Mouse (Mus musculus): Measurements from ENCODE around the gene Gm20431. TPM values are rescaled to one million over a fixed set of nuclear protein-coding genes. Genes with fewer than 3 reads are reported as not detected.
A peak's percentile ranks its signal among the peaks of the same experiment; 100 is the strongest.

Gm20431 gene
- total RNA-seq, 1 experiment: 21.9 TPM

GRCm38 (mm10) chr2:167686382-167687249 lies 25.3 kb upstream of the Gm20431 start:
- Histone ChIP-seq H3K27ac (ENCODE audit: insufficient read depth, low read depth, low read length, poor library complexity, severe bottlenecking) (no peak overlapping the region), H3K9ac (ENCODE audit: insufficient read depth, low read depth, low read length, poor library complexity, severe bottlenecking) (no peak overlapping the region), H3K4me1 (ENCODE audit: control insufficient read depth in 2 of 2, insufficient read depth in 2 of 2, low read length in 2 of 2, poor library complexity in 1 of 2) (peaks cover 0 to 11% of the 10 kb centered on the region in 2 experiments; a peak in 1 of 4 replicates), H3K9me3 (ENCODE audit: control insufficient read depth, insufficient read depth, low read depth, low read length) (no peaks in the 10 kb centered on the region), H3K4me3 (ENCODE audit: insufficient read depth in 1 of 2, low read depth in 1 of 2, low read length in 2 of 2, poor library complexity in 1 of 2, severe bottlenecking in 1 of 2) (no peak overlapping the region), H3K36me3 (ENCODE audit: control insufficient read depth, insufficient read depth, low read length, poor library complexity, severe bottlenecking) (no peaks in the 10 kb centered on the region; the same call in 1 of the 2 replicates)
- no peak for DNase-seq (ENCODE audit: low read depth, low spot score)
- in situ Hi-C loops (cut with MboI; ENCODE audit: low sequenced_read_pairs in 2 of 2, unreplicated experiment in 2 of 2): loop anchor here (5.0 kb wide), 1 partner anchor 211 kb away; no protein-coding TSS in a partner anchor
- TF ChIP-seq ZNF384 (IDR thresholded peaks at IDR 0.05; ENCODE audit: low read depth, low read length) (no peak), HCFC1 (IDR thresholded peaks at IDR 0.05; ENCODE audit: borderline replicate concordance, insufficient read depth, low read length) (no peak), MAFK (IDR thresholded peaks at IDR 0.05; ENCODE audit: insufficient read depth, low read depth, low read length) (no peak), CHD2 (IDR thresholded peaks at IDR 0.05; ENCODE audit: low read depth, low read length) (no peak), ZC3H11A (IDR thresholded peaks at IDR 0.05; ENCODE audit: borderline replicate concordance, low read depth, low read length) (no peak)

DNA sequence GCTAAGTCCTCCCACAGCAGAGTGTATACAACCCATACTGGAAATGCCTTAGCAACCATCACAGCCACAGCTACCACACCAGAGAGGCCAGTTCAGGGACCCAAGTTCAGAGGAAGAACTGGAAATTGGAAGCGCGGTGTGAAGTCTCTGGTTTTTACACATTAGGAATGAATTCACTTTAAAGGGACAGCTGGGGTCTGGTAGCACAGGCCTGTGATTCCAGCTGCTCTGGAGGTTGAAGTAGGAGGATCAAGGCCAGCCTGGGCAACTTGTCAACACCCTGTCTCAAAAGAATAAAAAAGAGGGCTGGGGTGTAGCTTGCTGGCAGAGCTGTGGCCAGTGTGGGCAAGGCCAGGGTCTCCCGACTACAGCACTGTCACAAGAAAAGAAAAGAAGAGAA lies 24.6 kb upstream of the Gm20431 start:
- H3K4me1 ChIP-seq (ENCODE audit: control insufficient read depth in 2 of 2, insufficient read depth in 2 of 2, low read length in 2 of 2, poor library complexity in 1 of 2): peaks cover 0 to 9% of the 10 kb centered on the region in 2 experiments; a peak in 1 of 4 replicates
- DNase-seq (ENCODE audit: low read depth, low spot score): no peak
- no peak overlapping the region for H3K4me3 ChIP-seq (ENCODE audit: insufficient read depth in 1 of 2, low read depth in 1 of 2, low read length in 2 of 2, poor library complexity in 1 of 2, severe bottlenecking in 1 of 2)
- TF ChIP-seq MAFK (IDR thresholded peaks at IDR 0.05; ENCODE audit: insufficient read depth, low read depth, low read length): no peak
- no peak for TF ChIP-seq CHD2 (IDR thresholded peaks at IDR 0.05; ENCODE audit: low read depth, low read length)
- no peak for TF ChIP-seq ZNF384 (IDR thresholded peaks at IDR 0.05; ENCODE audit: low read depth, low read length)
- TF ChIP-seq ZC3H11A (IDR thresholded peaks at IDR 0.05; ENCODE audit: borderline replicate concordance, low read depth, low read length): no peak
- no peak for TF ChIP-seq HCFC1 (IDR thresholded peaks at IDR 0.05; ENCODE audit: borderline replicate concordance, insufficient read depth, low read length)
- H3K27ac ChIP-seq (ENCODE audit: insufficient read depth, low read depth, low read length, poor library complexity, severe bottlenecking): no peak overlapping the region
- no peaks in the 10 kb centered on the region for H3K36me3 ChIP-seq (ENCODE audit: control insufficient read depth, insufficient read depth, low read length, poor library complexity, severe bottlenecking)
- in situ Hi-C loops (cut with MboI; ENCODE audit: low sequenced_read_pairs in 2 of 2, unreplicated experiment in 2 of 2): loop anchor here (5.0 kb wide), 1 partner anchor 211 kb away; no protein-coding TSS in a partner anchor
- H3K9me3 ChIP-seq (ENCODE audit: control insufficient read depth, insufficient read depth, low read depth, low read length): no peaks in the 10 kb centered on the region
- no peak overlapping the region for H3K9ac ChIP-seq (ENCODE audit: insufficient read depth, low read depth, low read length, poor library complexity, severe bottlenecking)

GRCm38 (mm10) chr2:167685137-167685536 lies 23.8 kb upstream of the Gm20431 start:
- in situ Hi-C loops (cut with MboI; ENCODE audit: low sequenced_read_pairs in 2 of 2, unreplicated experiment in 2 of 2): loop anchor here (5.0 kb wide), 1 partner anchor 212 kb away; no protein-coding TSS in a partner anchor
- peak; percentile 92 for DNase-seq (ENCODE audit: low read depth, low spot score)
- Histone ChIP-seq H3K4me1 (ENCODE audit: control insufficient read depth in 2 of 2, insufficient read depth in 2 of 2, low read length in 2 of 2, poor library complexity in 1 of 2) (peaks cover 0 to 9% of the 10 kb centered on the region in 2 experiments; a peak in 1 of 4 replicates), H3K9ac (ENCODE audit: insufficient read depth, low read depth, low read length, poor library complexity, severe bottlenecking) (no peak overlapping the region), H3K27ac (ENCODE audit: insufficient read depth, low read depth, low read length, poor library complexity, severe bottlenecking) (no peak overlapping the region), H3K36me3 (ENCODE audit: control insufficient read depth, insufficient read depth, low read length, poor library complexity, severe bottlenecking) (no peaks in the 10 kb centered on the region), H3K4me3 (ENCODE audit: insufficient read depth in 1 of 2, low read depth in 1 of 2, low read length in 2 of 2, poor library complexity in 1 of 2, severe bottlenecking in 1 of 2) (no peak overlapping the region), H3K9me3 (ENCODE audit: control insufficient read depth, insufficient read depth, low read depth, low read length) (no peaks in the 10 kb centered on the region)
- TF ChIP-seq ZC3H11A (IDR thresholded peaks at IDR 0.05; ENCODE audit: borderline replicate concordance, low read depth, low read length) (peak; percentile 98), CHD2 (IDR thresholded peaks at IDR 0.05; ENCODE audit: low read depth, low read length) (no peak)

DNA sequence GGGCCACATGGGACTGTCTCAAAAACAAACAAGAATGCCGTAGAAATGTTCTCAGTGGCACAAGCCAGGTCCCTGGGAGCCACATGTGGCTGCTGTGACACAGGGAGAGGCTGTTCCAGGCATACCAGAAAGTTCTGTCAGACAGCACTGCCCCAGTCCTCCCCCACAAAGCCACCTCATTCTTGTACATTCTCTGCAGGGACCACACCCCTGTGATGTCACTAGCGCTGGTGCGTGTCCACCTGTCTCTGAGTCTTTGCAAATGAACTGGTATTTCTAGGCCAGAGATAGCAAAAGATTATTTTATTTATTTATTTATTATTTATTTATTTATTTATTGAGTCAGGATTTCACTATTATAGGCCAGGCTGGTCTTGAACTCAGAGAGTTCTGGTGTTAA lies 22.4 kb upstream of the Gm20431 start:
- no peak overlapping the region for H3K27ac ChIP-seq (ENCODE audit: insufficient read depth, low read depth, low read length, poor library complexity, severe bottlenecking)
- H3K9me3 ChIP-seq (ENCODE audit: control insufficient read depth, insufficient read depth, low read depth, low read length): no peaks in the 10 kb centered on the region
- no peak for DNase-seq (ENCODE audit: low read depth, low spot score)
- H3K4me3 ChIP-seq (ENCODE audit: insufficient read depth in 1 of 2, low read depth in 1 of 2, low read length in 2 of 2, poor library complexity in 1 of 2, severe bottlenecking in 1 of 2): no peak overlapping the region
- H3K36me3 ChIP-seq (ENCODE audit: control insufficient read depth, insufficient read depth, low read length, poor library complexity, severe bottlenecking): no peaks in the 10 kb centered on the region
- no peak overlapping the region for H3K9ac ChIP-seq (ENCODE audit: insufficient read depth, low read depth, low read length, poor library complexity, severe bottlenecking)
- TF ChIP-seq HCFC1 (IDR thresholded peaks at IDR 0.05; ENCODE audit: borderline replicate concordance, insufficient read depth, low read length) (no peak), ZNF384 (IDR thresholded peaks at IDR 0.05; ENCODE audit: low read depth, low read length) (no peak), CHD2 (IDR thresholded peaks at IDR 0.05; ENCODE audit: low read depth, low read length) (no peak), MAFK (IDR thresholded peaks at IDR 0.05; ENCODE audit: insufficient read depth, low read depth, low read length) (no peak), ZC3H11A (IDR thresholded peaks at IDR 0.05; ENCODE audit: borderline replicate concordance, low read depth, low read length) (no peak)
- in situ Hi-C loops (cut with MboI; ENCODE audit: low sequenced_read_pairs in 2 of 2, unreplicated experiment in 2 of 2): no loop called here
- peaks cover 0 to 9% of the 10 kb centered on the region in 2 experiments; a peak in 1 of 4 replicates for H3K4me1 ChIP-seq (ENCODE audit: control insufficient read depth in 2 of 2, insufficient read depth in 2 of 2, low read length in 2 of 2, poor library complexity in 1 of 2)

Measured in ES-E14 (cell line).